Mouse (Mus musculus) brain, embryonic 14.5 days (tissue): ENCODE data around the gene Tbx6.

Experiments used
- CTCF ChIP-seq: fragments of 200-500 bp; IDR thresholded peaks from 2 replicates; pipeline ENCODE4 v1.5.1; 2012; ENCODE audit warnings: inconsistent platforms, mild to moderate bottlenecking, moderate library complexity, borderline replicate concordance; ENCODE audit not compliant: insufficient read depth, insufficient read length; ENCODE audit errors: extremely low read depth
- POLR2A ChIP-seq: fragments of 200-500 bp; IDR thresholded peaks from 2 replicates; pipeline ENCODE4 v1.6.1; 2012; ENCODE audit warnings: mild to moderate bottlenecking, inconsistent platforms, borderline replicate concordance; ENCODE audit not compliant: poor library complexity, insufficient read depth, insufficient read length, severe bottlenecking; ENCODE audit errors: extremely low read depth

- TF ChIP-seq CTCF (no peak), POLR2A (no peak)
Measured at GRCm38 (mm10) chr7:126823940-126824339, 42.7 kb downstream of the Tbx6 start.
